In genomic region chr15:41973263-41973662, GRCm38 (mm10) we compare ENCODE assay signal across 8 mouse cellular contexts.
DNase-seq lines count a peak whose midpoint lies in the region; ATAC-seq lines count a peak whose summit lies in the region.

No protein-coding gene starts in this region.

- no peak overlapping the region for H3K4me3 ChIP-seq in hindbrain, embryonic 16.5 days (ENCODE audit: low read length)

- WGBS in hindbrain, embryonic 16.5 days: 3% methylated on average over 8 of the region's 8 CpGs

- no peak overlapping the region for H3K4me2 ChIP-seq in hindbrain, embryonic 16.5 days (ENCODE audit: low read length)

- H3K27ac ChIP-seq in hindbrain, embryonic 16.5 days (ENCODE audit: low read depth, low read length): no peak overlapping the region

- H3K9me3 ChIP-seq in hindbrain, embryonic 16.5 days (ENCODE audit: control insufficient read depth, low read length): no peaks in the 10 kb centered on the region

- no peak overlapping the region for H3K9ac ChIP-seq in hindbrain, embryonic 16.5 days (ENCODE audit: low read depth, low read length)

- H3K36me3 ChIP-seq in hindbrain, embryonic 16.5 days (ENCODE audit: control insufficient read depth, insufficient read depth, low read length): no peaks in the 10 kb centered on the region

- peak; percentile 89 for ATAC-seq in frontal cortex, adult (ENCODE audit: low TSS enrichment)
- peak; percentile 86 for ATAC-seq in hindbrain, embryonic 16.5 days
- peak; percentile 92 for ATAC-seq in megakaryocyte-erythroid progenitor cell, adult 5-6 weeks (replicated peaks; ENCODE audit: low FRiP score, low TSS enrichment, poor library complexity, severe bottlenecking)

- DNase-seq in R1 (ENCODE audit: low read depth, low spot score): peak; percentile 80
- DNase-seq in cerebellum, adult 8-10 months: peak; percentile 89
- peak; percentile 87 to 90 for DNase-seq in layer of hippocampus, postnatal 36 days
- peak; percentile 91 to 93 for DNase-seq in right cerebral cortex, postnatal 10 days (ENCODE audit: low spot score in 2 of 2)
- peak; percentile 88 for DNase-seq in urinary bladder, postnatal 14 days (ENCODE audit: low spot score)

- no peaks in the 10 kb centered on the region for H3K4me1 ChIP-seq in hindbrain, embryonic 16.5 days (ENCODE audit: control insufficient read depth, insufficient read depth, low read depth, low read length)

- H3K27me3 ChIP-seq in hindbrain, embryonic 16.5 days (replicated peaks; ENCODE audit: control insufficient read depth, insufficient read depth, low read length): no peaks in the 10 kb centered on the region
